Mouse (Mus musculus) bone marrow, adult 2 months (tissue): ENCODE measurements around the gene Gpatch1.

Experiments used
- CTCF ChIP-seq: fragments of 200-500 bp; IDR thresholded peaks from 2 replicates; pipeline ENCODE4 v1.5.1; 2011; ENCODE audit warnings: low read length, control low read depth; ENCODE audit not compliant: control insufficient read depth, insufficient read depth
- POLR2A ChIP-seq: fragments of 200-500 bp; IDR thresholded peaks from 2 replicates; pipeline ENCODE4 v1.6.1; 2011; ENCODE audit warnings: low read depth, mild to moderate bottlenecking, control low read depth, low read length, borderline replicate concordance; ENCODE audit not compliant: control insufficient read depth

GRCm38 (mm10) chr7:35269443-35270024 lies 48.7 kb downstream of the Gpatch1 start:
- no peak; the same call in 1 of the 2 replicates for TF ChIP-seq CTCF
- TF ChIP-seq POLR2A: no peak
